Mouse (Mus musculus): ENCODE measurements around the gene Rps3. TPM values are rescaled to one million over a fixed set of nuclear protein-coding genes. Genes with fewer than 3 reads are reported as not detected.
A peak's percentile ranks its signal among the peaks of the same experiment; 100 is the strongest.

Gene Rps3
- polyA plus RNA-seq, 1 experiment from 2014 or later: 490 TPM

DNA sequence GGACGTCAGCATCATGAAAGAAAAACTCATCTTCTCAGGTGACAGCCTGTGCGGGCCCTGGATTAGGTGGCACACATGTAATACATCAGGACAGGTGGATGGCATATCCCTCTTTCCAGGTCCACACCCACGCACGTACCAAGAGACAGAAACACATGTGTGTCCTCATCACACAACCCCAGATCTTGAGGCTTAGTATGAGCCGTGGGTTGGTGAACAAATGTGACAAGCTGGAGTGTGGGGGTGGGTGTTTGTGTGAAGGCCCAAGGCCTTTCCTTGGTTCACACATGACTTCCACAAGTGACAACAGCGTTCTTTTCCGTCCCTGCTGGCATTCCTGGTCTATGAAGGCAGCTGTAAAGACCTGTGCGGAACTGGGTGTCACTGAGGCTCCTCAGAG is 24.7 kb downstream of the Rps3 start:
- Histone ChIP-seq H3K36me3 (peaks cover 81% of the 10 kb centered on the region), H3K4me1 (replicated peaks) (no peaks in the 10 kb centered on the region), H3K27ac (ENCODE audit: poor library complexity, severe bottlenecking) (no peak overlapping the region), H3K9me3 (replicated peaks) (no peaks in the 10 kb centered on the region), H3K27me3 (replicated peaks) (no peaks in the 10 kb centered on the region), H3K4me2 (no peak overlapping the region), H3K4me3 (no peak overlapping the region), H3K9ac (no peak overlapping the region)
- ATAC-seq (ENCODE audit: insufficient number of reproducible peaks, low FRiP score): no peak
- WGBS: 86% methylated on average over 8 of the region's 8 CpGs

DNA sequence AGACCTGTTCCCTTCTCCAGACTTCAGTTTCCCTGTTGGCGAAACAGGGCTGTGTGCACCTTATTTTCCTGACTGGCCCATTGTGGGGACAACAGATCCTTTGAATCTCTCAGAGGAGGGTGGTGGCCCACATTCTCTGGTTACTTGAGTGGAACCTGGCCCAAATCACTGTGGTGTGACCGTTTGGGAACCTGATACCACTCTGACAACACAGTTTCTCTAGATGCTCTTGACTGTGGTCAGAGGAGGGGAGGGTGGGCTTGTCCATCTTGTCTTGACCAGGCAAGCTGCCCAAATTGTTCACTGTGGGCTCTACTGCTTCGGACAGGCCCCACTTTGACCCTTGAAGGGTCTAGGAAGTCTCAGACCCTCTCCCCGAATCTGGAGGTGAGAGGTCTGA is 29.5 kb downstream of the Rps3 start:
- no peak for ATAC-seq (ENCODE audit: insufficient number of reproducible peaks, low FRiP score)
- WGBS: 76% methylated on average over 4 of the region's 4 CpGs
- Histone ChIP-seq H3K4me2 (no peak overlapping the region), H3K4me3 (no peak overlapping the region), H3K9me3 (replicated peaks) (no peaks in the 10 kb centered on the region), H3K4me1 (replicated peaks) (peaks cover 16% of the 10 kb centered on the region), H3K36me3 (peaks cover 52% of the 10 kb centered on the region), H3K27ac (ENCODE audit: poor library complexity, severe bottlenecking) (no peak overlapping the region), H3K9ac (no peak overlapping the region), H3K27me3 (replicated peaks) (no peaks in the 10 kb centered on the region)

DNA sequence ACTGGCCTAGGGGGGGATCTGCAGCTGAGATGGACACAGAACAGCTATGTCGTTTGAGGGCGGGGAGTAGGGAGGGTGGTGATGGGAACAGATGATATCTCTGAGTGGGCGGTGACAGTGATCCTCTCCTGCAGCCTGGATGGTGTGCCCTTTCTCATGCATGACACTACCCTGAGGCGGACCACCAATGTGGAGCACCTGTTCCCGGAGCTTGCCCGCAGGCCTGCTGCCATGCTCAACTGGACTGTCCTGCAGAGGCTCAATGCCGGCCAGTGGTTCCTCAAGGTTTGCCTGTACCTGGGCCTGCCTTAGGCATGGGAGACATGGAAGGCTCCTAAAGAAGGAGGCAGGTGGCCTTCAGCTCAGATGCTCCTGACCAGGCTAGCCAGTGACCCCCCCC is 30.7 kb downstream of the Rps3 start:
- 62% methylated on average over 7 of the region's 7 CpGs for WGBS
- Histone ChIP-seq H3K4me2 (no peak overlapping the region), H3K4me3 (no peak overlapping the region), H3K4me1 (replicated peaks) (peaks cover 16% of the 10 kb centered on the region), H3K9me3 (replicated peaks) (no peaks in the 10 kb centered on the region), H3K27me3 (replicated peaks) (no peaks in the 10 kb centered on the region), H3K9ac (peak overlapping the region; percentile 13; the same call in 1 of the 2 replicates), H3K27ac (ENCODE audit: poor library complexity, severe bottlenecking) (no peak overlapping the region), H3K36me3 (peaks cover 51% of the 10 kb centered on the region)
- no peak for ATAC-seq (ENCODE audit: insufficient number of reproducible peaks, low FRiP score)

DNA sequence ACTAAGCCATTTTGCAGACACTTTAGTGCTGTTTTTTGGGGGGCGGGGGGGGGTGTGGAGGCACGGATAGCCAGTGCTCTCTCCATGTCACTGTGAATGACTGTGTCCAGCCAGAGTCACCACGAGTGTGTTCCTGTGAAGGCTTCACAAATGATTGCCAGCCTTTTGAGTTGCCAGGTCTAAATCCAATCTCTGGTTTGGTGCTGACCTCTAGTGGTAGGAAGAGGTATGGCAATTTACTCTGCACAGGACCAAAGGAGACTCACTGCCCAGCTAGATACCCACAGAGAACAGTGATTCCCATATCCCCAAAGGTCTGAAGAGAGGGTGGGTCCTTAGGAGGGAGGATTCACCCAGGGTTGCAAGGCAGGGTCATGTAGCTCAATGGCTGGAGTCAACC is 32.8 kb downstream of the Rps3 start:
- no peak overlapping the region for H3K4me3 ChIP-seq
- no peak overlapping the region for H3K27ac ChIP-seq (ENCODE audit: poor library complexity, severe bottlenecking)
- peaks cover 19% of the 10 kb centered on the region for H3K4me1 ChIP-seq (replicated peaks)
- no peaks in the 10 kb centered on the region for H3K27me3 ChIP-seq (replicated peaks)
- no peaks in the 10 kb centered on the region for H3K9me3 ChIP-seq (replicated peaks)
- H3K9ac ChIP-seq: no peak overlapping the region
- H3K4me2 ChIP-seq: no peak overlapping the region
- WGBS: 0% methylated on average over 3 of the region's 3 CpGs
- ATAC-seq (ENCODE audit: insufficient number of reproducible peaks, low FRiP score): no peak
- H3K36me3 ChIP-seq: peaks cover 31% of the 10 kb centered on the region

DNA sequence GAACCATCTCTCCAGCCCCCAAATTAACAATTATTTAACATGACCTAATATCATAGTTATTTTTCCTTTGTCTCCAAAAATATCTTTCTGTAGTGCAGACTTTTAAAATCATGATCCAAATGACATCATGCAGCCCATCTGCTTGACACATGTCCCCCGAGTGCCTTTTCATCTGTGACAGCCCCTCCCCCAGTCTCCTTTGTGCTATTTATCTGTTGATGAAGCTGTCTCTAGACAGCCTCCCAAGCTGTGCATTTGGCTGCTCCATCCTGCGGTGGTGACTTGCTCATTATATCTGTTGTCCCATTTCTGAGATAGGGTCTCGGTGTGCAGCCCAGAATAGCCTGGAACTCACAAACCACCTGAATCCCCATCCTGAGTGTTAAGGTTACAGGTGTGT is 33.8 kb downstream of the Rps3 start:
- no peaks in the 10 kb centered on the region for H3K9me3 ChIP-seq (replicated peaks)
- 52% methylated on average over 3 of the region's 3 CpGs for WGBS
- H3K27me3 ChIP-seq (replicated peaks): no peaks in the 10 kb centered on the region
- no peak overlapping the region for H3K4me3 ChIP-seq
- H3K36me3 ChIP-seq: peaks cover 23% of the 10 kb centered on the region
- no peak for ATAC-seq (ENCODE audit: insufficient number of reproducible peaks, low FRiP score)
- H3K27ac ChIP-seq (ENCODE audit: poor library complexity, severe bottlenecking): no peak overlapping the region
- no peak overlapping the region for H3K4me2 ChIP-seq
- H3K4me1 ChIP-seq (replicated peaks): peaks cover 23% of the 10 kb centered on the region
- no peak overlapping the region for H3K9ac ChIP-seq

DNA sequence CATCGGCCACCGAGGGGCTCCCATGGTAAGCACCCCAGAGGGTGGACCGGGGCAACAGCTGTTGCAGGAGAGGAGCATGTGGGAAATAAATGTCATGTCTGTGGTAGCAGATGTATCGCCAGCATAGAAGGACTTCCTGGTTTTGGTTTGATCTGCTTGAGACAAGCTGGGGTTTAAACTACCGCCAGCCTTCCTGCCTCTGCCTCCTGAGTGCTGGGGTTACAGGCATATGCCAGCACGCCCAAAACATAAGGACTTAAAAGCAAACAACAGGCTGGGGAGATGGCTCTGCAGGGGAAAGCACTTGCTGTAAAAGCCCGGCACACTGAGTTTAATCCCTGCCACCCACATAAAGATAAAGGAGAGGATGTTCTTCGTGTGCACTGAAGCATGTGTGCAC is 34.5 kb downstream of the Rps3 start:
- no peak for ATAC-seq (ENCODE audit: insufficient number of reproducible peaks, low FRiP score)
- no peak overlapping the region for H3K4me3 ChIP-seq
- H3K36me3 ChIP-seq: peaks cover 19% of the 10 kb centered on the region; the same call in 1 of the 2 replicates
- no peak overlapping the region for H3K27ac ChIP-seq (ENCODE audit: poor library complexity, severe bottlenecking)
- no peaks in the 10 kb centered on the region for H3K9me3 ChIP-seq (replicated peaks)
- no peak overlapping the region for H3K4me2 ChIP-seq
- 70% methylated on average over 8 of the region's 8 CpGs for WGBS
- H3K9ac ChIP-seq: no peak overlapping the region
- H3K4me1 ChIP-seq (replicated peaks): peaks cover 24% of the 10 kb centered on the region
- no peaks in the 10 kb centered on the region for H3K27me3 ChIP-seq (replicated peaks)

DNA sequence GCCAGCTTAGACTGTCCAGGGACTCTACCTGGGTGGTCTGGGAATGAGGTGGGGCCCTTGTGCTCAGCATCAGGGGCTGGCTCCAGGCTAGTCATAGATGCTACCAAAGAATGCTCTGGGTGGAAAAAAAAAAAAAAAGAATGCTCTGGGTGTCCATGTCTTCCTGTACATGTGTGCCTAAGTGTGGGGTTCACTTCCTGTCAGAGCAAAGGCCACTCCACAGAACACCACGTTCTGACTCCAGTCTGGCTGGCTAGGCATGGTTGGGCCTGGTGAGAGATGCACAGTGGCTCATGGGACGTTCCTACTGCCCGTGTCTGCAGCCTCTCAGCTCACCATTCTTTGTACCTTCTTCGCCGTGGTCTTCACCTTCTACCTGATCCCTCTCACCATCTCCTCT is 34.9 kb downstream of the Rps3 start:
- Histone ChIP-seq H3K4me1 (replicated peaks) (peaks cover 28% of the 10 kb centered on the region), H3K36me3 (peaks cover 15% of the 10 kb centered on the region; the same call in 1 of the 2 replicates), H3K4me2 (no peak overlapping the region), H3K27ac (ENCODE audit: poor library complexity, severe bottlenecking) (no peak overlapping the region), H3K9ac (no peak overlapping the region), H3K27me3 (replicated peaks) (no peaks in the 10 kb centered on the region), H3K4me3 (no peak overlapping the region), H3K9me3 (replicated peaks) (no peaks in the 10 kb centered on the region)
- no peak for ATAC-seq (ENCODE audit: insufficient number of reproducible peaks, low FRiP score)
- 72% methylated on average over 5 of the region's 5 CpGs for WGBS

DNA sequence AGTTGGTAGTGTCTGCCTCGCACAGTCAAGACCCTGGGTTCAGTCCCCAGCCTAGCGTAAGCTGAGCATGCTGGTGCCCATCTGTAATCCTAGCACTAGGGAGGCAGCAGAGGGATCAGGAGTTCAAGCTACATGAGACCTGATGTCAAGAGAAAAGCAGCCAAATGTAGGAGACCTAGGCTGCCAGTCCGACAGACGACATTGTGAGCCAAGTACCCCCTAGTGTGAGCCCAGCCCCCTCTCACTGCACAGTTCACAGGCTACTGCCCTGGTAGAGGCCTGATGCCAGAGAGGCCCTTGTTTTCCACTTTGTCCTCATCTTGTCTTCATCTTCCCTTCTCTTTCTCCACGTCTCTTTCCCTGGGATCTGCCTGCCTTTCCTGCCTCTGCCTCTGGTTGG is 36.2 kb downstream of the Rps3 start:
- Histone ChIP-seq H3K9me3 (replicated peaks) (no peaks in the 10 kb centered on the region), H3K36me3 (peaks cover 18% of the 10 kb centered on the region; the same call in 1 of the 2 replicates), H3K9ac (no peak overlapping the region), H3K4me1 (replicated peaks) (peaks cover 30% of the 10 kb centered on the region), H3K4me3 (no peak overlapping the region), H3K27me3 (replicated peaks) (no peaks in the 10 kb centered on the region), H3K27ac (ENCODE audit: poor library complexity, severe bottlenecking) (no peak overlapping the region), H3K4me2 (no peak overlapping the region)
- 80% methylated on average over 5 of the region's 5 CpGs for WGBS
- ATAC-seq (ENCODE audit: insufficient number of reproducible peaks, low FRiP score): no peak

DNA sequence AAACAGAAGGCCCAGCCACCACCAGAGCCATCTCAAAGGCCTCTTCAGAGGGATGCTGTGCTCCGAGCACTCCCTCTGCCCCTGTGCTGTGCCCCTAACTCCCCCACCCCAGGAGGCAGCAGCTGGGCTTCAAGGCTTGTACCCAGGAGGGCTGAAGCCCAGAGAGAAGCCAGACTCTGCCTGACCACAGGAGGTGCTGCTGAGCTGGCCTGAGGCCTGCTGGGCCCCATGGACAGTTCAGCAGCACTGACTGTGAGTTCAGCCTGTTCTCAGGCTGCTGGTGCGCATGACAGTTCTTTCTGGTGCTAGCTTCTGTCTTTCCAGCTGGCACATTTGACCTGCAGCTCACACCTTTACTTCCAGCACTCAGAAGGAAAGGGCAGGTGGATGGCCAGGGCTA is 37.7 kb downstream of the Rps3 start:
- Histone ChIP-seq H3K4me3 (no peak overlapping the region), H3K9ac (no peak overlapping the region), H3K4me1 (replicated peaks) (peaks cover 42% of the 10 kb centered on the region), H3K9me3 (replicated peaks) (no peaks in the 10 kb centered on the region), H3K27ac (ENCODE audit: poor library complexity, severe bottlenecking) (no peak overlapping the region), H3K27me3 (replicated peaks) (no peaks in the 10 kb centered on the region), H3K4me2 (no peak overlapping the region), H3K36me3 (peaks cover 18% of the 10 kb centered on the region; the same call in 1 of the 2 replicates)
- no peak for ATAC-seq (ENCODE audit: insufficient number of reproducible peaks, low FRiP score)
- 85% methylated on average over 2 of the region's 2 CpGs for WGBS

DNA sequence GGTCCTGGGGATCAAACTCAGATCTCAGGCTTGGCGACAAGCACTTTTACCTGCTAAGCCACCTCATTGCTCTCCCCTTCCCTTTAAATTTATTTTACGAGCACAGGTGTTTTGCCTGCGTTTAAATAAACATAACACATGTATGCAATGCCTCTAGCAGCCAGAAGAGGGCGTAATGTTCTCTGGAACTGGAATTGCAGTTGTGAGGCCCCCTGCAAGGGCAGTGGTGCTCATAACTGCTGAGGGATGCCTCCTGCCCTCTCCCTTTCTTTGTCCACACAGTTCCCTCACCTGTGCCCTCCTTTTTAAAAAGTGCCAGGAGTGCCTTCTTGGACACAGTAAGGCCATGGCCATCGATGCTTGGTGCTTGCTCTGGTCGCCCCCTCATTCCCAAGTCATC is 39.5 kb downstream of the Rps3 start:
- 67% methylated on average over 6 of the region's 6 CpGs for WGBS
- Histone ChIP-seq H3K9me3 (replicated peaks) (no peaks in the 10 kb centered on the region), H3K27ac (ENCODE audit: poor library complexity, severe bottlenecking) (no peak overlapping the region), H3K4me3 (no peak overlapping the region), H3K4me2 (no peak overlapping the region), H3K36me3 (peaks cover 16% of the 10 kb centered on the region; the same call in 1 of the 2 replicates), H3K27me3 (replicated peaks) (no peaks in the 10 kb centered on the region), H3K9ac (no peak overlapping the region), H3K4me1 (replicated peaks) (peaks cover 46% of the 10 kb centered on the region)
- ATAC-seq (ENCODE audit: insufficient number of reproducible peaks, low FRiP score): no peak

DNA sequence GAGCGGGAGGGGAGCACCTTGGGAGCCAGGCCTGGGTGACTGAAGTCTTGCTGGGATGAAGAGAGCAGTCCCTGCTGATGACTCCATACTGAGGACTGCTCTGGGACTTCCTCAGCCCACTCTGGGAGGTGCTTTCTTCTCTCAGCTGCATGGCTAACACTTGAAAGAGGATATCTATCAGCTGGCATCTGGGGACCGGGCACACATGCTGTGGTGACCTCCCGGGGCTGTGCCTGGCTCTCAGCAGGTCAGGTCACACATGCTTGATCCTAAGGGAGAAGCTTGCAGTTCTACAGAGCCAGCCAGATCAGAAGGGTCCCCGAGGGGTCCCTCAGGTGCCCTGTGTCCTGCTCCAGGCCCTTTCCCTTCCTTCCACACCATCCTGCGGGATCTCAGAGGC is 40.4 kb downstream of the Rps3 start:
- Histone ChIP-seq H3K9me3 (replicated peaks) (no peaks in the 10 kb centered on the region), H3K4me1 (replicated peaks) (peaks cover 53% of the 10 kb centered on the region), H3K4me2 (no peak overlapping the region), H3K9ac (peak overlapping the region; percentile 43; the same call in 1 of the 2 replicates), H3K27me3 (replicated peaks) (no peaks in the 10 kb centered on the region), H3K27ac (ENCODE audit: poor library complexity, severe bottlenecking) (peak overlapping the region; percentile 95), H3K4me3 (no peak overlapping the region), H3K36me3 (peaks cover 10% of the 10 kb centered on the region; the same call in 1 of the 2 replicates)
- WGBS: 40% methylated on average over 5 of the region's 5 CpGs
- no peak for ATAC-seq (ENCODE audit: insufficient number of reproducible peaks, low FRiP score)

DNA sequence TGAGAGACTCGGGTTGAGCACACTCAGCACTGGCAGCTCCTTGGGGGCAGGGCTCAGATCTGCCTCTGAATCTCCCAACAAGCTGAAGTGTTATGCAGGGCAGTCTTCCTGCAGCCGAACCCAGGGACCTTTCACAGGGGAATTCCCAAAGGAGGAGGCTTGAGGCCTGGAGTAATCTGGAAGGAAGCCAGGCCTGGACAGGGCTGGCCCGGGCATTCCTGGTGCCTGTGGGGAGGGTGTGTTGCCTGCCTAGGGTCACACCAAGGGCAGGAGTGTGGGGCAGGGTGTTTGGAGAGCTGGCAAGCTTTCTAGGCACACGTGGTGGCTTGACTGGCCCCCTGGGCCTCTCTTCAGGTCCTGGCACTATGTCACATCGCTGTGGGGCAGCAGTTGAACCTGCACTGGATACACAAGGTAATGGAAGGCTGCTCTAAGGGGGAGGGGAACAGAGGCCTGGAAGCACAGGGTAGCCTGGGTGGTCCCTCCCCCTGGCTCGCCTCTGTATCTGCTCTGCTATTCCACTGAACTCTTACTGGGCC is 41.9 kb downstream of the Rps3 start:
- H3K36me3 ChIP-seq: peaks cover 12% of the 10 kb centered on the region; the same call in 1 of the 2 replicates
- peak overlapping the region; percentile 95 for H3K27ac ChIP-seq (ENCODE audit: poor library complexity, severe bottlenecking)
- no peaks in the 10 kb centered on the region for H3K27me3 ChIP-seq (replicated peaks)
- 0 out of 2 replicates have a peak overlapping the region, but pooled peaks have one; percentile 5 for H3K4me3 ChIP-seq
- no peaks in the 10 kb centered on the region for H3K9me3 ChIP-seq (replicated peaks)
- peak overlapping the region; percentile 41 for H3K4me2 ChIP-seq
- H3K9ac ChIP-seq: peak overlapping the region; percentile 29
- H3K4me1 ChIP-seq (replicated peaks): peaks cover 58% of the 10 kb centered on the region
- 9% methylated on average over 6 of the region's 6 CpGs for WGBS
- ATAC-seq (ENCODE audit: insufficient number of reproducible peaks, low FRiP score): peak; percentile 82
